Mouse (Mus musculus) adrenal gland, adult 18-20 months (tissue): ENCODE data around the gene Slc13a1. TPM values are rescaled to one million over a fixed set of nuclear protein-coding genes. Genes with fewer than 3 reads are reported as not detected.
"Not testable (repeated sequence)": the region's sequence is repeated elsewhere in the genome, so short reads cannot be mapped to it uniquely, and the experiment has no call there.

ENCODE experiments used
- DNase-seq, 2 experiments: peaks; one replicate each; pipeline ENCODE4 v3.0.0; 2021 to 2022; ENCODE audit warnings: low spot score in 2 of 2
- long read RNA-seq, 2 experiments: library from polyadenylated mRNA; stranded (forward); transcript quantifications; one replicate each; pipeline ENCODE4 v2.0.0; 2021
- total RNA-seq, 2 experiments: library from RNA; stranded (reverse); gene quantifications; 1 replicate in 1 of 2; 2 replicates in 1 of 2; pipeline ENCODE4 v1.2.3; 2021

The Slc13a1 gene
- under 1 TPM in 1 of 2 experiments, not detected in 1; 0.23 TPM for total RNA-seq
- long read RNA-seq, experiment 1, result 0 reads
- long read RNA-seq, experiment 2, result 0 reads

- no peak for DNase-seq
Measured at GRCm38 (mm10) chr6:24167734-24168327, at the start of gene Slc13a1. Gene Slc13a1, minus strand, starts transcription at chr6:24168092.

GRCm38 (mm10) chr6:24207866-24208265, 40.0 kb upstream of the Slc13a1 start:
- no peak for DNase-seq

GRCm38 (mm10) chr6:24202226-24202625, 34.3 kb upstream of the Slc13a1 start:
- no peak for DNase-seq

- DNase-seq, result no peak
Measured at GRCm38 (mm10) chr6:24200644-24201484, 33.0 kb upstream of the Slc13a1 start.

- not testable (repeated sequence) for DNase-seq
Measured at GRCm38 (mm10) chr6:24197501-24198195, 29.8 kb upstream of the Slc13a1 start.

GRCm38 (mm10) chr6:24196406-24196805, 28.5 kb upstream of the Slc13a1 start:
- DNase-seq, result not testable (repeated sequence)

GRCm38 (mm10) chr6:24183439-24183838, 15.5 kb upstream of the Slc13a1 start:
- no peak for DNase-seq

- no peak for DNase-seq
Measured at GRCm38 (mm10) chr6:24175393-24175792, 7.5 kb upstream of the Slc13a1 start.

GRCm38 (mm10) chr6:24173951-24174350, 6.1 kb upstream of the Slc13a1 start:
- DNase-seq, result no peak

- no peak for DNase-seq
Measured at GRCm38 (mm10) chr6:24172736-24173135, 4.8 kb upstream of the Slc13a1 start.

- no peak for DNase-seq
Measured at GRCm38 (mm10) chr6:24166772-24167171, 1.1 kb downstream of the Slc13a1 start.

GRCm38 (mm10) chr6:24165249-24165648, 2.6 kb downstream of the Slc13a1 start:
- peak in 1 of 2 experiments; percentile 2 for DNase-seq

- no peak for DNase-seq
Measured at GRCm38 (mm10) chr6:24159795-24160194, 8.1 kb downstream of the Slc13a1 start.

- DNase-seq, result no peak
Measured at GRCm38 (mm10) chr6:24154901-24155300, 13.0 kb downstream of the Slc13a1 start.

- no peak for DNase-seq
Measured at GRCm38 (mm10) chr6:24132951-24133350, 34.9 kb downstream of the Slc13a1 start.

GRCm38 (mm10) chr6:24122632-24123031, 45.3 kb downstream of the Slc13a1 start:
- no peak for DNase-seq

GRCm38 (mm10) chr6:24111614-24112013, 56.3 kb downstream of the Slc13a1 start:
- no peak for DNase-seq

- DNase-seq, result no peak
Measured at GRCm38 (mm10) chr6:24108471-24108870, 59.4 kb downstream of the Slc13a1 start.

GRCm38 (mm10) chr6:24106157-24106556, 61.7 kb downstream of the Slc13a1 start:
- no peak for DNase-seq

GRCm38 (mm10) chr6:24105681-24106080, 62.2 kb downstream of the Slc13a1 start:
- DNase-seq, result no peak

- DNase-seq, result no peak
Measured at GRCm38 (mm10) chr6:24101281-24101680, 66.6 kb downstream of the Slc13a1 start.

GRCm38 (mm10) chr6:24100705-24101104, 67.2 kb downstream of the Slc13a1 start:
- no peak for DNase-seq
